Mouse (Mus musculus) lung, embryonic 14.5 days (tissue): Measurements from ENCODE around the gene Car3. TPM values are rescaled to one million over a fixed set of nuclear protein-coding genes. Genes with fewer than 3 reads are reported as not detected.

Experiments
- ATAC-seq: fragments of 200-750 bp; cut with Nextera tagmentation; 2 replicates; pipeline ENCODE4 v1.8.0; 2017; ENCODE audit warnings: mild to moderate bottlenecking, moderate TSS enrichment, moderate library complexity; ENCODE audit not compliant: insufficient read depth
- DNase-seq: peaks from one replicate; pipeline ENCODE4 v3.0.0-alpha.2; 2015
- H3K27ac ChIP-seq: fragments of 300-500 bp; sonication (generic); 2 replicates; pipeline ENCODE4 v1.5.1; 2014; ENCODE audit warnings: low read depth, mild to moderate bottlenecking, moderate library complexity
- H3K27me3 ChIP-seq: fragments of 300-500 bp; sonication (generic); 2 replicates; pipeline ENCODE4 v1.6.1; 2014; ENCODE audit warnings: low read length, control low read depth; ENCODE audit not compliant: insufficient read depth
- H3K36me3 ChIP-seq: fragments of 300-500 bp; sonication (generic); 2 replicates; pipeline ENCODE4 v1.6.1; 2014; ENCODE audit warnings: control low read depth; ENCODE audit not compliant: insufficient read depth
- H3K4me1 ChIP-seq: fragments of 300-500 bp; sonication (generic); 2 replicates; pipeline ENCODE4 v1.6.1; 2014; ENCODE audit warnings: antibody characterized with exemption, control low read depth; ENCODE audit not compliant: insufficient read depth
- H3K4me2 ChIP-seq: fragments of 300-500 bp; sonication (generic); 2 replicates; pipeline ENCODE4 v1.6.1; 2014; ENCODE audit warnings: mild to moderate bottlenecking
- H3K4me3 ChIP-seq: fragments of 300-500 bp; sonication (generic); 2 replicates; pipeline ENCODE4 v1.5.1; 2014; ENCODE audit warnings: low read depth, low read length
- H3K9ac ChIP-seq: fragments of 300-500 bp; sonication (generic); 2 replicates; pipeline ENCODE4 v1.6.1; 2014
- H3K9me3 ChIP-seq: fragments of 300-500 bp; sonication (generic); 2 replicates; pipeline ENCODE4 v1.6.1; 2016; ENCODE audit warnings: low read depth, low read length, control low read depth
- CTCF ChIP-seq: IDR thresholded peaks from 2 replicates; pipeline ENCODE4 v1.5.1; 2016; ENCODE audit warnings: antibody characterized with exemption, low read depth
- WGBS: fragments of 180-500 bp; shearing (Covaris S2); extraction: QIAGEN DNeasy Blood & Tissue Kit; methylation state at CpG from one replicate; pipeline ENCODE4 v1.1.7; 2014; 5-methylcytosine and 5-hydroxymethylcytosine counted together
- polyA plus RNA-seq: library from polyadenylated mRNA; unstranded; fragments of >200 nt; fragmentation: Nextera tagmentation; extraction: Ambion mirVana; gene quantifications from 2 replicates; pipeline ENCODE4 v1.2.1, GENCODE M21; 2014

The Car3 gene
- polyA plus RNA-seq, 1 experiment from 2014 or later = 1.6 TPM

DNA sequence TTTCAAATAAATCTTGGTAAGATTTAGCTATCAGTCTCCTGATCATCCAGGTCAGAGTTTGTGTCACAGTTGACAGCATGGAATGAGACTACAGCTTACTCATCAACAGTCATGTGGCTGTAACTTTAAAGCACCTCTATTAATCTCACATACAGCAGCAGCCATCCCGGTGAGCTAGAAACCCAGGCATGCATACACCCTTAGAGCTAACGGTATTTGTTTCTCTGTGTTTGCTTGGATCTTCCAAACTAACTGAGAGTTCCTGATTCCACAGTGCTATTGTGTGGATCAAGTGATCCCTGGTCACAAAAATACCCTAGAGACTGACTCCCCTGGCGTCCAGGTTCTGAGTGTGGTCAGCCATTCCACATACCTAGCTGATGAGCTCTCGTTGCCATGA lies 1.5 kb upstream of the Car3 start:
- no peak overlapping the region for H3K4me3 ChIP-seq
- no peaks in the 10 kb centered on the region for H3K36me3 ChIP-seq
- no peak overlapping the region for H3K27ac ChIP-seq
- TF ChIP-seq CTCF = no peak
- H3K9me3 ChIP-seq = no peaks in the 10 kb centered on the region
- 36% methylated on average over 4 of the region's 4 CpGs for WGBS
- DNase-seq (no peak), ATAC-seq (no peak)
- no peaks in the 10 kb centered on the region for H3K4me1 ChIP-seq
- no peaks in the 10 kb centered on the region for H3K27me3 ChIP-seq
- no peak overlapping the region; the same call in 1 of the 2 replicates for H3K4me2 ChIP-seq
- no peak overlapping the region for H3K9ac ChIP-seq

DNA sequence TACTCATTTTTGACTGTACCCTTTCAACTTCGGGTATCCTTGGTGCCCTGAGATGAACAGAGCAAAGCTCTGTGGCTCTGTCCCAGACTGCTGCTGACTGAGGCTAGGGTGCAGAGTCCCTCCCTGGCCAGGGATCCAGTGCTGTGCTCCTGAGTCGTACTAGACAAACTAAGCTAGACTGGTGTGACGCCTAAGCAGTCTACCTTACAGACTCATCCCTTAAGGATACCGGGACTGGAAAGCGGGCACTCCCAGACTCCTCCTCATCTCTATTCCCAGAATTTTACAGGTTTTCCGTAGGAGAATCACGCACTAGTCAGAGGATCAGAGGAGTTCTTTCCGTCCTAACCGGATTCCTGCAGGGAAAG lies 674 bp upstream of the Car3 start:
- Histone ChIP-seq H3K9ac (peak overlapping the region; percentile 48), H3K4me3 (peak overlapping the region; percentile 34), H3K4me1 (no peaks in the 10 kb centered on the region), H3K27me3 (no peaks in the 10 kb centered on the region), H3K36me3 (no peaks in the 10 kb centered on the region), H3K4me2 (peak overlapping the region; percentile 78), H3K27ac (no peak overlapping the region), H3K9me3 (no peaks in the 10 kb centered on the region)
- peak; percentile 79 for ATAC-seq
- TF ChIP-seq CTCF = no peak
- 1% methylated on average over 9 of the region's 9 CpGs for WGBS
- DNase-seq = no peak

DNA sequence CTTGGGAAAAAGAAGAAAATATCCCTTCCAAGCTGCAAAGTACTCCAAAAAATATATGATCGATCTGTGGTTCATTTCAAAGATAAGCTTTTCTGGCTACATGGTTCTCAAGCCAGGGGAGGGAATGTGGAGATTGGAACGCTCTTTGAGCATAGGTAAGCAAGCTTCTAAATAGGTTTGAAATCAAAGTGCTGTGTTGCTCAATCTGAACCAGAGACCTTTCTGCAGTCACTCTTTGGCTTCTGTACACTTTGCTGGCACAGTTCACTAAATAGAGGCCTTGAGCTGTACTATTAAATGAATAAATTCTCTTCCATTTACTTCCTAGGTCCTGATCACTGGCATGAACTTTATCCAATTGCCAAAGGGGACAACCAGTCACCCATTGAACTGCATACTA lies 610 bp downstream of the Car3 start:
- no peak for DNase-seq
- TF ChIP-seq CTCF = no peak
- Histone ChIP-seq H3K9me3 (no peaks in the 10 kb centered on the region), H3K9ac (no peak overlapping the region), H3K27me3 (no peaks in the 10 kb centered on the region), H3K27ac (no peak overlapping the region), H3K36me3 (no peaks in the 10 kb centered on the region), H3K4me2 (no peak overlapping the region), H3K4me1 (no peaks in the 10 kb centered on the region), H3K4me3 (no peak overlapping the region)
- ATAC-seq = no peak
- WGBS = 80% methylated on average over 2 of the region's 2 CpGs

DNA sequence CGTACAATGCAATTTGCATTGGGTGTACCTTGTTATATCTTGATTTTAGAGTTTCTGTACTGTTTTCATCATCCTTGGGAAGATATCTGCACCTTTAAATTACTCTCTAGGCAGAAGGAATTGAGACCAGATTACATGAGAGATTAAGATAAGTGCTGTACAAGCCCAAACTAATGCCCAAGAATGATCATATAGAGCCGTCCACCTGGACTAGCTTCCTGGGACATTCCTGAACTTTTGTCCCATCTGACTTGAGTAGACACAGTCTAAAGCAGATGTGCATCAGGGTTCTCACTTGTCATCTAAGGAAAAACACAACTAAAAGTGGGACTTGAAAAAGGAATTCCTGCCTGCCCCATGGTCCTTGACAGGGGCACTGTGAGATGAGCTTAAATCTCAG lies 2.6 kb downstream of the Car3 start:
- H3K9ac ChIP-seq = no peak overlapping the region
- no peak overlapping the region for H3K4me3 ChIP-seq
- 77% methylated on average over 2 of the region's 2 CpGs for WGBS
- H3K27me3 ChIP-seq = no peaks in the 10 kb centered on the region
- no peak overlapping the region for H3K27ac ChIP-seq
- no peak for ATAC-seq
- no peaks in the 10 kb centered on the region for H3K9me3 ChIP-seq
- H3K4me1 ChIP-seq = no peaks in the 10 kb centered on the region
- no peak for DNase-seq
- H3K36me3 ChIP-seq = no peaks in the 10 kb centered on the region
- TF ChIP-seq CTCF = no peak
- H3K4me2 ChIP-seq = no peak overlapping the region

DNA sequence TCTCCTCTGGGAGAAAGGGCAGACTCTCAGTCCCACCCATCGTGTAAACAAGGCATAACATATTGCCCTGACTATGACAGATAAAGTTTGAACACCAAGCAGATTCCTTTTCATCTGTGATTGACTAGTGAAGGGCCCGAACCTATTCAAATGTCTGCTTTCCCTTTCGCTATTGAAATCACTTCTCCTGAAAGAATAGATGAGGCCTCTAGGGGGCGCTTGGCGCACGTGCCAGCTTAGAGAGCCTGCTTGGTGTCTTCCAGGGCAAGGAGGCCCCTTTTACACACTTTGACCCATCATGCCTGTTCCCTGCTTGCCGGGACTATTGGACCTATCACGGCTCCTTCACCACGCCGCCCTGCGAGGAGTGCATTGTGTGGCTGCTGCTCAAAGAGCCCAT lies 6.5 kb downstream of the Car3 start:
- H3K9me3 ChIP-seq = no peaks in the 10 kb centered on the region
- ATAC-seq (peak; percentile 64; the same call in 1 of the 2 replicates), DNase-seq (peak; percentile 89)
- 0 out of 2 replicates have a peak, but pooled peaks cover 2% of the 10 kb centered on the region for H3K4me1 ChIP-seq
- TF ChIP-seq CTCF = peak; percentile 87
- H3K4me3 ChIP-seq = no peak overlapping the region
- H3K36me3 ChIP-seq = no peaks in the 10 kb centered on the region
- H3K4me2 ChIP-seq = peak overlapping the region; percentile 43
- no peak overlapping the region for H3K9ac ChIP-seq
- H3K27me3 ChIP-seq = no peaks in the 10 kb centered on the region
- H3K27ac ChIP-seq = no peak overlapping the region
- WGBS = 23% methylated on average over 11 of the region's 11 CpGs

DNA sequence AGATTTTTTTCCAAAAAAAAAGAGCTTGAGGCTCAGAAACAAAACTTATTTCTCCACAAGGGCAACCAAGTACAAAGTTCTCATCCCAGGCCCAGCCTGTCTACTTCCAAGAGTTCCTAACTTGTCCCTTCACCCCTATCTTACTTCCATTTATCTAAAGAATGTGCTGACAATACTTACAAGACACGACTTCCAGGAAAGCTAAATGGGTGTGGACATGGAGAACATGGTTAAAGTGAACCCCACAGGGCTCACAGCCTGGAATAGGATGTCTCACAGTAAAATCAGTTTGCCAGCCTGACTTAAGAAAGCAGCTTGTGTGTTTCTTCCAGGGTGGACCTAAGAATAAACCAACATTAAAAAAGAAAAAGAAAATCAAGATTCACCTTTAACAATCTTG lies 7.2 kb downstream of the Car3 start:
- H3K4me3 ChIP-seq = no peak overlapping the region
- WGBS = 35% methylated on average over 1 of the region's 1 CpGs
- TF ChIP-seq CTCF = no peak
- no peaks in the 10 kb centered on the region for H3K9me3 ChIP-seq
- DNase-seq (no peak), ATAC-seq (no peak)
- H3K27ac ChIP-seq = no peak overlapping the region
- 0 out of 2 replicates have a peak, but pooled peaks cover 3% of the 10 kb centered on the region for H3K4me1 ChIP-seq
- H3K9ac ChIP-seq = no peak overlapping the region
- no peaks in the 10 kb centered on the region for H3K36me3 ChIP-seq
- no peak overlapping the region for H3K4me2 ChIP-seq
- H3K27me3 ChIP-seq = no peaks in the 10 kb centered on the region

DNA sequence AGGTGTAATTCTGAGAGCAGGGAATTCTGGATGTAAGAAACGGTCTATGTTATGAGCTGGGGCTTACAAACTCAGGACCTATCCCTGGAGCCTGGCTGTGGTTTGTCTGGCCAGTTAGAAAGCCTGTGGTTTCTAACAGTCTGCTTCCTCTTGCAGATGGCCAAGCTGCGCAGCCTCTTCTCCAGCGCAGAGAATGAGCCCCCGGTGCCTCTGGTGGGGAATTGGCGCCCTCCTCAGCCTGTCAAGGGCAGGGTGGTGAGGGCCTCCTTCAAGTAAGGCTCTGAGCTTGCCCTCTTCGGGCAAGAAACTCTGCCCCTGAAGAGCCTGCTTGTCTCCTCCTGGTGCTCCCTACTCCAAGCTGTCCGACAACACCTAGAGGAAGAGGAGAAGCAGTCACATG lies 8.1 kb downstream of the Car3 start:
- Histone ChIP-seq H3K27me3 (no peaks in the 10 kb centered on the region), H3K9ac (no peak overlapping the region), H3K4me3 (no peak overlapping the region), H3K36me3 (no peaks in the 10 kb centered on the region), H3K27ac (no peak overlapping the region), H3K4me2 (no peak overlapping the region), H3K9me3 (no peaks in the 10 kb centered on the region), H3K4me1 (0 out of 2 replicates have a peak, but pooled peaks cover 3% of the 10 kb centered on the region)
- TF ChIP-seq CTCF = no peak
- DNase-seq (no peak), ATAC-seq (no peak)
- 40% methylated on average over 7 of the region's 7 CpGs for whole genome bisulfite sequencing
